Mouse (Mus musculus): ENCODE results near the gene Gch1. TPM values are rescaled to one million over a fixed set of nuclear protein-coding genes. Genes with fewer than 3 reads are reported as not detected.

The Gch1 gene
- polyA plus RNA-seq, 1 experiment: 3.1 TPM

DNA sequence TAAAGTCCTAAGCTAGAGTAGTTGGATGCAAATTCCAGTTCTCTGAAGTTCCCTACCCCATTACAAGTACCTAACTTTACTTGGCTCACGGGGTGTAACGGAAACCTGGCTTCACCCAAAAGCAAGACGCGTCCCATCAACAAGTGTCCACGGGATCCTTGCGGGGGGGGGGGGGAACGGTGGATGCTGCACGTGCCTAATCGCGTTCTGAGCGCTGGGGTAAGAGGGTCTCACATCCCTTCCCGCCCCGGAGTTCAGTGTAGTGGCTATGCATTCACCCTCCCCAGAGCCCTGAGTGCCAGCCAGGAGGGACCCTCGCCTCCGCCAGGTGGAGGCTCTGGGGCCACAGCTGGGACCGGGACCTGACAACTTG, 752 bp downstream of the Gch1 start:
- no peaks in the 10 kb centered on the region for H3K36me3 ChIP-seq (replicated peaks; ENCODE audit: low read length)
- peaks cover 21% of the 10 kb centered on the region for H3K4me1 ChIP-seq
- TF ChIP-seq FLI1 (IDR thresholded peaks at IDR 0.05; ENCODE audit: low read length): no peak
- peaks cover 6% of the 10 kb centered on the region for H3K27me3 ChIP-seq (replicated peaks)
- H3K9me3 ChIP-seq: peaks cover 6% of the 10 kb centered on the region; the same call in 1 of the 2 replicates
- H3K4me3 ChIP-seq (replicated peaks): peak overlapping the region; percentile 93

DNA sequence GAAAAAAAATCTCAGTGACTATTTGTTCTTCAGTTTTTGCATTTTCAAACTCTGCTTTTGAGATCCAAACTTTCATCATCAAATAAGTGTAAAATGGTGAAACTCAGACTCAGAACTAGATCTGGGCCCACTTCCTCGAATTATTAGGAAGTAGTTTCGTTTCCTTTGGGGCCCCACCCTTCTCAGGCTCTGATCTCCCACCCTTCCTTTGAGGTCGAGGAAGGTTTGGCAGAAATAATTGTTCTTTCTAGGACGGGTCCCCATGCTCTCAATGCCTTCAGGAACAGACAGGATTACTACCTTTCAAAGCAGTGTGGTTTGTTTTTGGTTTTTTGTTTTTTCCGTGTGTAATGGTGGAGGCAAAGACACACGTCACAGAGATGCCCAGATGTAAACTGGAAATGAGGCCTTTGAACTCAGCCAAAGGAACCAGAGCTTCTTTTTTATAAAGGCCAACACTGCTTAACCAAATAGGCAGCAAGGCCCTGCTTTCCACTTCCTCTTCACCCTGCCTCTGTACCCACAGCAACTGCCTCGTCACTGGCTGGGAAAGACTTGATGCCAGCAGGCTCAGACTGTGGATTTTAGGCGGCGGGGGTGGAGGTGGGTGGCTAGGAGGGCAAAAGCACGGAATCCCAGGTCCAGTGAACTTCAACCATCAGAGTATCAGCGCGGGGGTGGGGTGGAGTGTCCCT, 1.4 kb downstream of the Gch1 start:
- Histone ChIP-seq H3K36me3 (replicated peaks; ENCODE audit: low read length) (no peaks in the 10 kb centered on the region), H3K27me3 (replicated peaks) (peaks cover 6% of the 10 kb centered on the region), H3K4me3 (replicated peaks) (peak overlapping the region; percentile 93), H3K9me3 (peaks cover 7% of the 10 kb centered on the region), H3K4me1 (peaks cover 21% of the 10 kb centered on the region)
- no peak for TF ChIP-seq GATA1 (IDR thresholded peaks at IDR 0.05; ENCODE audit: borderline replicate concordance, low read length)
- TF ChIP-seq FLI1 (IDR thresholded peaks at IDR 0.05; ENCODE audit: low read length): no peak

GRCm38 (mm10) chr14:47187261-47187660, 2.0 kb downstream of the Gch1 start:
- TF ChIP-seq FLI1 (IDR thresholded peaks at IDR 0.05; ENCODE audit: low read length) (no peak), GATA1 (IDR thresholded peaks at IDR 0.05; ENCODE audit: borderline replicate concordance, low read length) (no peak)
- H3K9me3 ChIP-seq: peaks cover 13% of the 10 kb centered on the region
- H3K36me3 ChIP-seq (replicated peaks; ENCODE audit: low read length): no peaks in the 10 kb centered on the region
- H3K27me3 ChIP-seq (replicated peaks): peaks cover 6% of the 10 kb centered on the region
- peak overlapping the region; percentile 59 for H3K4me3 ChIP-seq (replicated peaks)
- H3K4me1 ChIP-seq: peaks cover 21% of the 10 kb centered on the region

GRCm38 (mm10) chr14:47186561-47186960, 2.7 kb downstream of the Gch1 start:
- peaks cover 6% of the 10 kb centered on the region for H3K27me3 ChIP-seq (replicated peaks)
- TF ChIP-seq FLI1 (IDR thresholded peaks at IDR 0.05; ENCODE audit: low read length): no peak
- TF ChIP-seq GATA1 (IDR thresholded peaks at IDR 0.05; ENCODE audit: borderline replicate concordance, low read length): no peak
- H3K4me1 ChIP-seq: peaks cover 18% of the 10 kb centered on the region
- no peaks in the 10 kb centered on the region for H3K36me3 ChIP-seq (replicated peaks; ENCODE audit: low read length)
- H3K4me3 ChIP-seq (replicated peaks): no peak overlapping the region
- H3K9me3 ChIP-seq: peaks cover 13% of the 10 kb centered on the region

DNA sequence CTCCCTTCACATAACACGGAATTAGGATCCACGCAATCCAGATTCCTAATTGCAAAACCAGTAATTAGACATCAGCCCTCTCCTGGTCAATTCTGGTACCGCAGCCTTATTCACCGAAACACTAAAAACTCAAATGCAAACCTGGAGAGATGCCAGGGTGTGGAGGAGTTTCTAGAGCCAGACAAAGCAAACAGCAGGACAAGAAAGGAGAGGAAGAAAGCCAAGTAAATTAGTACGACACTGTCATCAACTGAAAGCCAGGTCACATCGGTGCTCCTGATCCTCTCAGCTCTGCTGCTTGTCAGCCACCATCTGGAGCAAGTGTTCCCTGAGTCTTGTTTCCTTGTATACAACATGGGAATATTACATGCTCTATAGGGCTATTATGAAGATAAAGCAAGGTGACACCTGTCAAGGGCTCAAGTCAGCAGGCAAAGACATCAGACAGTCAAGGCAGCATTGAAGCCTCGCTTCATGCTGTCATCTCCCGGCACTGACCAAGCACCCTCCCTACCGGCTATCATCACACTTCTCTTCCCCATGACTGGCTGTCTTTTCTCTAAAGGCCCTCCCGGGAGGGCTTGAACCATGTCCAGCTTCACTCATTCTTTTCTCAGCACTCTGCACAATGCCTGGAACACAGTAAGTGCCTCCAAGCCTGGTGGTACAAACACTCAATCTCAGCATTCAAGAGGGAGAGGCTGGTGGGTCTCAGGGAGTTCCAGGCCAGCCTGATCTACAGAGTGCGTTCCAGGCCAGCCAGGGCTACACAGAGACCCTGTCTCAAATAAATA, 7.5 kb downstream of the Gch1 start:
- Histone ChIP-seq H3K36me3 (replicated peaks; ENCODE audit: low read length) (no peaks in the 10 kb centered on the region), H3K4me1 (peaks cover 8% of the 10 kb centered on the region), H3K9me3 (peaks cover 13% of the 10 kb centered on the region), H3K4me3 (replicated peaks) (no peak overlapping the region), H3K27me3 (replicated peaks) (no peaks in the 10 kb centered on the region)
- no peak for TF ChIP-seq FLI1 (IDR thresholded peaks at IDR 0.05; ENCODE audit: low read length)
- no peak for TF ChIP-seq GATA1 (IDR thresholded peaks at IDR 0.05; ENCODE audit: borderline replicate concordance, low read length)

- Histone ChIP-seq H3K4me3 (replicated peaks) (no peak overlapping the region), H3K27me3 (replicated peaks) (no peaks in the 10 kb centered on the region), H3K9me3 (peaks cover 8% of the 10 kb centered on the region), H3K4me1 (peaks cover 8% of the 10 kb centered on the region), H3K36me3 (replicated peaks; ENCODE audit: low read length) (no peaks in the 10 kb centered on the region)
- TF ChIP-seq GATA1 (IDR thresholded peaks at IDR 0.05; ENCODE audit: borderline replicate concordance, low read length) (no peak), FLI1 (IDR thresholded peaks at IDR 0.05; ENCODE audit: low read length) (no peak)
These were observed 10.4 kb downstream of the Gch1 start for GRCm38 (mm10) chr14:47178851-47179250.

DNA sequence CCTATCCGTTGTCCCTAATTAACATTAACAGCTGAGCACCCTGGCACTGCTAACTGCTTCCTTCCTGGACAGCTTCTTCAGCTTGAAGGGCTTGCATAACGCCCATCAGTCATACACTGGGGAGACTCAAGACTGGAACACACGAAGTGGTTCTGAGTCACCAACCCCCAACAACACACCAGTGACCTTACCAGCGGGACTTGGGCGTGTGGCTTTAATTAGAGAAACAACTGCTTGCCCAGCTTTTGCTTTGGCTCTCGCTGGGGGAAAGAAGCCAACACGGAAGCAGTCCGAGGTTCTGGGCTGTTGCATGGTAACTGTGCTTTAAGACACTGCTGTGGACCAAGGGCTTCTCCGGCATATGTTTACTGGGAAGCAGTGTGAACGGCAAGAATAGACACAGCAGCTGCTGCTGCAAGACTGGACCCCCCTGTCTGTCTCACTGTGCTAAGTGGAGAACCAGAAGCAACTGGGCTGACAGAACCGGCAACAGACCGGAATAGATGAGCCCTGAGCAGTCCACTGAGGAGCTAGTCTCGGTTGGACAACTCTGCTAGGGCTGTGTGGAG, 11.3 kb downstream of the Gch1 start:
- TF ChIP-seq GATA1 (IDR thresholded peaks at IDR 0.05; ENCODE audit: borderline replicate concordance, low read length) (no peak), FLI1 (IDR thresholded peaks at IDR 0.05; ENCODE audit: low read length) (no peak)
- Histone ChIP-seq H3K4me1 (peaks cover 13% of the 10 kb centered on the region), H3K36me3 (replicated peaks; ENCODE audit: low read length) (no peaks in the 10 kb centered on the region), H3K27me3 (replicated peaks) (no peaks in the 10 kb centered on the region), H3K4me3 (replicated peaks) (peak overlapping the region; percentile 79), H3K9me3 (peaks cover 7% of the 10 kb centered on the region)

DNA sequence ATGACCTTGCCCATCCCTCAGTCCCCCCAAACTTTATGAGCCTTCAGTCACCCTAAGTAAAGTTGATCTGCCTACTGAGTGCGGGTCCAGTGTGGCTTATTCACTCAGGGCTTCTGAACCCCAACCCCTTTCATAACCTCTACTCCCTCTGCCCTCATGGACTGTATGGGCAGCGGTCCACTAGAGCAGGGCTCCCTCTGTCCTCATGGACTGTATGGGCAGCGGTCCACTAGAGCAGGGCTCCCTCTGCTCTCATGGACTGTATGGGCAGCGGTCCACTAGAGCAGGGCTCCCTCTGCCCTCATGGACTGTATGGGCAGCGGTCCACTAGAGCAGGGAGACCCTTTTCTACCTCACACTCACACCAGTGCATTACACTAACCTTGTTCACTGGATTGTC, 13.0 kb downstream of the Gch1 start:
- no peak overlapping the region for H3K4me3 ChIP-seq (replicated peaks)
- no peaks in the 10 kb centered on the region for H3K9me3 ChIP-seq
- no peaks in the 10 kb centered on the region for H3K36me3 ChIP-seq (replicated peaks; ENCODE audit: low read length)
- peaks cover 27% of the 10 kb centered on the region for H3K4me1 ChIP-seq
- peaks cover 2% of the 10 kb centered on the region for H3K27me3 ChIP-seq (replicated peaks)
- TF ChIP-seq FLI1 (IDR thresholded peaks at IDR 0.05; ENCODE audit: low read length) (no peak), GATA1 (IDR thresholded peaks at IDR 0.05; ENCODE audit: borderline replicate concordance, low read length) (no peak)

DNA sequence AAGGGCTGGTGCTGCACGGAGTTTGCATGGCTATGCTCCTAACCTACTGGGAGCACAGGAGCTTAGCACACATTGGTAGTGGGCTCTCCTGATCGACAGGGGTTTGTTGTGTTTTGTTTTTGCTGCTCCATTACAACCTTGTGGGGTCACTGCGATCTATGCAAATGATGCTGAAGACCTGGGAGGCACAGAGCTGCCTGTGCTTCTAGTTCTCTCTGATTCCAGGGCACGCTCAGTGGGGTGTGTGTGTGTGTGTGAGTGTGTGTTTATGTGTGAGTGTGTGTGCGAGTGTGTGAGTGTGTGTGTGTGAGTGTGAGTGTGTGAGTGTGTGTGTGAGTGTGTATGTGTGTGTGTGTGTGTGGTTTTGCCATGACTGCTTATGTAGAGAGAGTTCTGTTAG, 14.1 kb downstream of the Gch1 start:
- Histone ChIP-seq H3K4me1 (peaks cover 34% of the 10 kb centered on the region), H3K4me3 (replicated peaks) (no peak overlapping the region), H3K36me3 (replicated peaks; ENCODE audit: low read length) (no peaks in the 10 kb centered on the region), H3K9me3 (no peaks in the 10 kb centered on the region), H3K27me3 (replicated peaks) (peaks cover 3% of the 10 kb centered on the region)
- no peak for TF ChIP-seq GATA1 (IDR thresholded peaks at IDR 0.05; ENCODE audit: borderline replicate concordance, low read length)
- TF ChIP-seq FLI1 (IDR thresholded peaks at IDR 0.05; ENCODE audit: low read length): no peak

DNA sequence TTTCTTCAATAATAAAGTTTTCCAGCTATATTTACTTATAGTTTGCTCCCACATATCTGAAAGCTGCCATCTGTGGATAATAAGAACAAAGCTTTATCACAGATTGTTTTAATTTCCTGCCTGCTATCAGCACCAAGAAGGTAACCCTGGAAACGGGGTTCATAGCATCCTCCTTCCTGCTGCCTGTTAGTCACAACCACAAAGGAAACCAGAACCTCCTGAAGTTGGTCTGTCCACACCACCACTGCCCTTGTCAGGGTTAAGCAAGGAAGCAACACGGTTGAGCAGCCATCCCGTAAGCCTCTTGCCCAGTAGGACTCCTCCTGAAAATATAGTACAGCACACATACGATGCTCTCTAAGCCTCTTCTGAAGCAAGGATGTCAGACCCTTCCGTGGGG, 17.1 kb downstream of the Gch1 start:
- Histone ChIP-seq H3K4me1 (peaks cover 36% of the 10 kb centered on the region), H3K4me3 (replicated peaks) (no peak overlapping the region), H3K9me3 (no peaks in the 10 kb centered on the region), H3K36me3 (replicated peaks; ENCODE audit: low read length) (no peaks in the 10 kb centered on the region), H3K27me3 (replicated peaks) (peaks cover 7% of the 10 kb centered on the region)
- TF ChIP-seq FLI1 (IDR thresholded peaks at IDR 0.05; ENCODE audit: low read length): no peak
- no peak for TF ChIP-seq GATA1 (IDR thresholded peaks at IDR 0.05; ENCODE audit: borderline replicate concordance, low read length)
